Mouse (Mus musculus): ENCODE data around the gene Cacna2d3. TPM values are rescaled to one million over a fixed set of nuclear protein-coding genes. Genes with fewer than 3 reads are reported as not detected.

Cacna2d3 gene
- polyA plus RNA-seq, 1 experiment from 2014 or later, result not detected

GRCm38 (mm10) chr14:29562704-29563103, 159.0 kb downstream of the Cacna2d3 start:
- no peaks in the 10 kb centered on the region for H3K36me3 ChIP-seq (replicated peaks; ENCODE audit: insufficient read depth, low read length)
- H3K4me3 ChIP-seq (ENCODE audit: low read depth, low read length), result no peak overlapping the region
- ATAC-seq (no peak), DNase-seq (no peak)
- WGBS (ENCODE audit: insufficient replicate concordance), result 58% methylated on average over 6 of the region's 6 CpGs
- no peak overlapping the region for H3K27ac ChIP-seq (ENCODE audit: low read depth)
- H3K4me2 ChIP-seq (ENCODE audit: low read depth, low read length), result no peak overlapping the region
- no peaks in the 10 kb centered on the region for H3K9me3 ChIP-seq (ENCODE audit: low read length)
- H3K27me3 ChIP-seq (ENCODE audit: insufficient read depth, low read length), result no peaks in the 10 kb centered on the region
- H3K9ac ChIP-seq (replicated peaks), result no peak overlapping the region
- TF ChIP-seq EP300 (IDR thresholded peaks at IDR 0.05; ENCODE audit: low read depth) (no peak), CTCF (IDR thresholded peaks at IDR 0.05; ENCODE audit: low read depth) (no peak)
- no peaks in the 10 kb centered on the region for H3K4me1 ChIP-seq (ENCODE audit: insufficient read depth)

DNA sequence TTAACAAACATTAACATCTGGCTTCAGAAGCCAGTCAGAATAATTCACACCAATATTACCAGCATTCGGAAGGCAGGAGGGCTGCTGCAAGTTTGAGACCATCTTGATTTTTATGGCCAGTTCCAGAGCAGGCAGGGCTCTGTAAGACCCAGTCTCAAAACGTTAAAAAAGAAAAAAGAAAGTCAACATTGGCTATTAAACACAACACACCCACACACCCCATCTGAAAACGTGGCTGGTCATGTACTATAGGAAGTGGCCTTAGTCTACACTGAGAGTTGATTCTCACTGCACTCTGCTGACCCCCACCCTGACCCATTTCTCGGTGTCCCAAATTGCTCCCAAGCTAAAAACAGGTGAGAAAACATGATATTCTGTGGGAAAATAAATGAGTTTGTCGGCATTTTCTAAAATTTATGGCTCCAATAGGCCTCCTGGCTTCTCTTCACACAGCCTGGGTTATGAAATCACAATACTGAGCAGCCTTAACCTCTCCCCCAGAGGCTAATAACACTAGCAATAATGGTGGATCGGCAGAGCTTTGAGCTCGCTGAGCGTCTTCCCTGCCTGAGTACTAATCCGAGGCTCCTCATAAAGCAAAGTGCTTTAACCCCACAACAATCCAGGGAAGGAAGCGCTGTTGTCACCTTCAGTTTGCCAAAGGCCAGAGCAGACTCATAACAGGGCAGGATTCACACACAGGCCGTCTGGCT, 160.4 kb downstream of the Cacna2d3 start:
- Histone ChIP-seq H3K4me2 (ENCODE audit: low read depth, low read length) (no peak overlapping the region), H3K9ac (replicated peaks) (no peak overlapping the region), H3K27ac (ENCODE audit: low read depth) (no peak overlapping the region), H3K36me3 (replicated peaks; ENCODE audit: insufficient read depth, low read length) (no peaks in the 10 kb centered on the region), H3K27me3 (ENCODE audit: insufficient read depth, low read length) (no peaks in the 10 kb centered on the region), H3K4me1 (ENCODE audit: insufficient read depth) (no peaks in the 10 kb centered on the region), H3K9me3 (ENCODE audit: low read length) (no peaks in the 10 kb centered on the region), H3K4me3 (ENCODE audit: low read depth, low read length) (no peak overlapping the region)
- ATAC-seq (no peak), DNase-seq (no peak)
- TF ChIP-seq EP300 (IDR thresholded peaks at IDR 0.05; ENCODE audit: low read depth), result no peak
- TF ChIP-seq CTCF (IDR thresholded peaks at IDR 0.05; ENCODE audit: low read depth), result no peak
- WGBS (ENCODE audit: insufficient replicate concordance), result 66% methylated on average over 11 of the region's 11 CpGs

- Histone ChIP-seq H3K36me3 (replicated peaks; ENCODE audit: insufficient read depth, low read length) (no peaks in the 10 kb centered on the region), H3K4me1 (ENCODE audit: insufficient read depth) (no peaks in the 10 kb centered on the region), H3K9ac (replicated peaks) (no peak overlapping the region), H3K9me3 (ENCODE audit: low read length) (no peaks in the 10 kb centered on the region), H3K27me3 (ENCODE audit: insufficient read depth, low read length) (no peaks in the 10 kb centered on the region), H3K4me3 (ENCODE audit: low read depth, low read length) (no peak overlapping the region), H3K27ac (ENCODE audit: low read depth) (no peak overlapping the region), H3K4me2 (ENCODE audit: low read depth, low read length) (no peak overlapping the region)
- TF ChIP-seq EP300 (IDR thresholded peaks at IDR 0.05; ENCODE audit: low read depth) (no peak), CTCF (IDR thresholded peaks at IDR 0.05; ENCODE audit: low read depth) (no peak)
- WGBS (ENCODE audit: insufficient replicate concordance), result 88% methylated on average over 8 of the region's 8 CpGs
- no peak for ATAC-seq
- DNase-seq, result no peak
Observed at GRCm38 (mm10) chr14:29558440-29558839, 163.2 kb downstream of the Cacna2d3 start.

GRCm38 (mm10) chr14:29556152-29556551, 165.5 kb downstream of the Cacna2d3 start:
- Histone ChIP-seq H3K27me3 (ENCODE audit: insufficient read depth, low read length) (no peaks in the 10 kb centered on the region), H3K9ac (replicated peaks) (no peak overlapping the region), H3K4me3 (ENCODE audit: low read depth, low read length) (no peak overlapping the region), H3K4me2 (ENCODE audit: low read depth, low read length) (no peak overlapping the region), H3K9me3 (ENCODE audit: low read length) (no peaks in the 10 kb centered on the region), H3K4me1 (ENCODE audit: insufficient read depth) (no peaks in the 10 kb centered on the region), H3K27ac (ENCODE audit: low read depth) (no peak overlapping the region), H3K36me3 (replicated peaks; ENCODE audit: insufficient read depth, low read length) (no peaks in the 10 kb centered on the region)
- ATAC-seq, result no peak
- WGBS (ENCODE audit: insufficient replicate concordance), result 81% methylated on average over 3 of the region's 3 CpGs
- DNase-seq, result no peak
- TF ChIP-seq CTCF (IDR thresholded peaks at IDR 0.05; ENCODE audit: low read depth) (no peak), EP300 (IDR thresholded peaks at IDR 0.05; ENCODE audit: low read depth) (no peak)

DNA sequence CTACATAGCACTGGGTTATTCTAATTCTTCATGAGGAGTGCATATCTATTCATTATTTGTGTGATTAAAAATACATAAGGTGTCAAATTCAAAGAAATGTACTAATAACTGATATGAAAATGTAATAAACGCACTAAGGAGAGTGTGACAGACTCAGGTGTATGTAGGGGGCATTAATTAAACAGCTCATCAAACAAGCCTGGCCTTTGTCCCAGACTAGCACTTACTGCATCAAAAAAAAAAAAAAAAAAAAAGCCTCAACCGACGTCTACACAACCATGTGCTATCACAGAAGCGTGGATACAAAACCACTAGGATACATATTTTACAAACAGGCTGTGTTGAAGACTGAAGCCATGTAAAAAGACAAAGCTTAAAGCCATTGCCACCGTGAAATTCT, 169.2 kb downstream of the Cacna2d3 start:
- H3K9ac ChIP-seq (replicated peaks), result no peak overlapping the region
- no peak overlapping the region for H3K27ac ChIP-seq (ENCODE audit: low read depth)
- 74% methylated on average over 5 of the region's 5 CpGs for WGBS (ENCODE audit: insufficient replicate concordance)
- TF ChIP-seq CTCF (IDR thresholded peaks at IDR 0.05; ENCODE audit: low read depth), result no peak
- no peak for TF ChIP-seq EP300 (IDR thresholded peaks at IDR 0.05; ENCODE audit: low read depth)
- H3K27me3 ChIP-seq (ENCODE audit: insufficient read depth, low read length), result no peaks in the 10 kb centered on the region
- ATAC-seq (no peak), DNase-seq (no peak)
- H3K4me3 ChIP-seq (ENCODE audit: low read depth, low read length), result no peak overlapping the region
- no peaks in the 10 kb centered on the region for H3K9me3 ChIP-seq (ENCODE audit: low read length)
- no peaks in the 10 kb centered on the region for H3K4me1 ChIP-seq (ENCODE audit: insufficient read depth)
- no peaks in the 10 kb centered on the region for H3K36me3 ChIP-seq (replicated peaks; ENCODE audit: insufficient read depth, low read length)
- H3K4me2 ChIP-seq (ENCODE audit: low read depth, low read length), result no peak overlapping the region

DNA sequence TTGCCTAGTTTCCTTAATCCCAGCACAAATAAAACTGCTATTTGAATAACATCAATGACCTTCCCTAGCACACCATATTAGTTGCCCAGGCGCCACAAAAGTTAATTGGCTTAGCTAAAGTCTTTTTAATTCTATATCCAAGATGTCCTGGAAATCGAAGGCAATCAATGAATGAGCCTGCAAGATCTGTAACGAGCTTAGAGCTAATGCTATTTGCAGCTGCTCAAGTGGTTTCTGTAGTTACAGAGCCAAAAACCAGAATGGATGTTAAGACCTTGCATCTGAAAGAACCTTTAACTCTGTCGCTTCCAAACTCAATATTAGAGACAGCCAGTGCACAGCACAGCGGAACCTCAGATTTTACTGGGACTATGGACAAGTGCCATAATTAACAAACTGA, 173.0 kb downstream of the Cacna2d3 start:
- Histone ChIP-seq H3K4me3 (ENCODE audit: low read depth, low read length) (no peak overlapping the region), H3K27ac (ENCODE audit: low read depth) (no peak overlapping the region), H3K36me3 (replicated peaks; ENCODE audit: insufficient read depth, low read length) (no peaks in the 10 kb centered on the region), H3K4me1 (ENCODE audit: insufficient read depth) (no peaks in the 10 kb centered on the region), H3K9me3 (ENCODE audit: low read length) (no peaks in the 10 kb centered on the region), H3K4me2 (ENCODE audit: low read depth, low read length) (no peak overlapping the region), H3K9ac (replicated peaks) (no peak overlapping the region), H3K27me3 (ENCODE audit: insufficient read depth, low read length) (no peaks in the 10 kb centered on the region)
- no peak for TF ChIP-seq EP300 (IDR thresholded peaks at IDR 0.05; ENCODE audit: low read depth)
- no peak for TF ChIP-seq CTCF (IDR thresholded peaks at IDR 0.05; ENCODE audit: low read depth)
- DNase-seq (no peak), ATAC-seq (no peak)
- WGBS (ENCODE audit: insufficient replicate concordance), result 64% methylated on average over 5 of the region's 5 CpGs

Data from liver, postnatal 0 days (tissue).